Mouse (Mus musculus) granulocyte monocyte progenitor cell, adult 5-6 weeks (primary cell): Measurements from ENCODE around the gene Spry1. TPM values are rescaled to one million over a fixed set of nuclear protein-coding genes. Genes with fewer than 3 reads are reported as not detected.

ENCODE experiments used
- ATAC-seq: replicated peaks from 2 replicates; pipeline ENCODE4 v1.8.0; 2016; ENCODE audit warnings: mild to moderate bottlenecking, moderate TSS enrichment, inconsistent platforms; ENCODE audit not compliant: poor library complexity, severe bottlenecking
- total RNA-seq, 2 experiments: library from RNA; stranded (forward) in 1 of 2; stranded (reverse) in 1 of 2; fragments of 200-712, 200-1000 nt in 1 of 2; fragments of >200 nt in 1 of 2; fragmentation: Nextera tagmentation in 1 of 2; gene quantifications; 2 replicates each; pipeline ENCODE4 v1.2.3; 2014 to 2017

The Spry1 gene
- total RNA-seq, 2 experiments from 2014 or later = 2.1 to 2.6 TPM

DNA sequence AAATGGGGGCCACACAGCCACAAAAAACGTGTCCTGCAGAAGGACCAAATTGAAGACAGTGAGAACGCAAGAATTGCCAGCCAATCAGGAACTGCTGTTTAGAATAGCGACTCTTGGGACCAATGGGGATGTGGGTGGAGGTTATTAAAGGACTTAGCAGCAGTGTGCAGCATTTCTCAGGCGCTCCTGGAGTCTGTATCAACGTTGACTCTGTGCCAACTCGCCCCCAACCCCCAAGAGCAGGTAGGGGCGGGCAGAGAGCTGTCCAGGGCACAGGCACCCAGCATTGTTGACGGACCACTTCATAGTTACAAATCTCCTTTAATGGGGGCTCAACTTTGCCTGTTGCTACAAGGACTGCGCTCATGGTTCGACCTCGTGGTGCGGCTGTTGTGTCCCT is 28.9 kb downstream of the Spry1 start:
- ATAC-seq = no peak

DNA sequence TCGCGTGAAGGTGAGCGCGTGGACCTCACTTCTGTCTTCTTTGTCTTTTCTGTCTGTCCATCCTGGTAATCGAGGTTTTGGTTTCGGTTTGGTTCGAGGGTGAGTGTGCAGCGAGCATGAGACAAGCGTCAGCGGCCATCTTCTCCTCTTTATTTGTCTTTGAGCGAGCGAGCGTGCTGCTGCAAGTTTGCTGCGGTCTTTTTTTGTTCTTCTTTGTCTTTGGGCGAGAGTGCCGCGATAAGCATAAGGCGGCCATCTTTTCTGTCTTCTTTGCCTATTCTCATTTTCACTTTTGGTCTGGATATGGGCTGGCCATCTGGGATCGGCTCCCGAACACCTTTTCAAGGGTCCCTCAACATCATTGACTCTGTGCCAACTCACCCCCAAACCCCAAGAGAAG is 29.4 kb downstream of the Spry1 start:
- no peak for ATAC-seq

DNA sequence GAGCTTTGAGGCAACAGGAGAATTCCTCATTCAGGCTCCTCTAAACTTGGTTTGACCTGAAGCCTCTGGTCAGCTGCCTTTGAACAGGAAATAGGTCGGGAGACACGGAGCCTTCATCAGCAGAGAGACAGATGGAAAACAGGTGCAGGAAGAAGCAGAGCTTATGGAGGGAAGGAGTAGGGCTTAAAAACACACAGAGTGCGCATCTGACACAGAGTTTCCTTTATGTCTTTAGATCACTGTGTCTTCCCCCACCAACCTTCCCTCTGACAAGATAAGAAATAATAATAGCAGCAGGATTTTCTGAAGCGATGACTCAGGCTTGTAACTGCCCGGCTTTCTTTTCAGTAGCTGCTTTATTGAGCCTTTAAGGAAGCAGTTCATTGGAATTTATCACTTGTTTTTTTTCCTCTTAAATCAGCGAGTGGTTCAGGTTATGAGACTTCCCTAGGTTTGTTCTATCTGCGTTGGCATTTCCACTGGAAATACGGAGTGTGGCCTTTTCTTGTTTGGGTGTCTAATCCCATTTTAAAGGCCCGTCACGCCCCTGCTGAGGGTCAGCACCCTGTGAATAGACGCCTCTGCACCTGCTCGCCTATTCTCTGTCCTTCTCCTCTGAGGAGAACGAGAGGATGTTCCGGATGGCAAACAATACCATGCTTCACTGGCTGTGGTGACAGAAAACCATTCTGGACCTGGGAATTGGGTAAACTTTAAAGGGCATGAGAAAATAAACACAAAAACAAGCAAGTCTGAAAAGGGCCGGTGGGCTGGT is 32.7 kb downstream of the Spry1 start:
- no peak for ATAC-seq

DNA sequence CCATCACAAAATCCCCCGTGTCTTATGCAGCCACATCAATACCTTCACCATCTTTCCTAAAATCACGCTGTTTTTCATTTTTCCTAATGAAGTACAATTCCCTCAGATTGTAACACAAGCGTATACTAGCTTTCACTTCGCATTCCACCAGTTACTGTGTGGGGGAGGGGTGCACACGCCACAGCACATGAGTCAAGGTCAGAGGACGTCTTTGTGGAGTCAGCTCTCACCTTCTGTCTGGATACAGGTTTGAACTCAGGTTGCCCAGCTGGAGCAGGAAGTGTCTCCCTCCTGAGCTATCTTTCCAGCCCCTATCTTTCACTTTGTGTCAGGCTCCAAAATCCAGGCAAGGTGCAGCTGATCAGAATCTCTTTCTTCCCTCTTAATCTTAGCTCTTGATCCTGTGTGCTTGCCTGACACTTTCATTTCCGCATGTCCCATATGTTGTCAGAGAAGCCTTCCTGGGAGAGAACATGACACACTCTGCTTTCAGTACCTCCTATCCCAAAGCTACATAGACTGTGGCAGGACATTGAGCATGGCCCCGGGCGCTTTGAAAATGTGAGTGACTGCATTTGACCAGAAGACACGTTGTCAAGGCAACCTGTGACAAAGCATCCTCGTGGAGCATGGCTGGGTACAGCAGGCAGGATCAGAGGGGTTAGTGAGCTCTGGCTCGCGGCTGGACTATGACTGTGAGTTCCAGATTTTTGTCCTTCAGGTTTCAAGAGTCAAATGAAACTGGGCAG is 33.9 kb downstream of the Spry1 start:
- ATAC-seq = peak; percentile 54

DNA sequence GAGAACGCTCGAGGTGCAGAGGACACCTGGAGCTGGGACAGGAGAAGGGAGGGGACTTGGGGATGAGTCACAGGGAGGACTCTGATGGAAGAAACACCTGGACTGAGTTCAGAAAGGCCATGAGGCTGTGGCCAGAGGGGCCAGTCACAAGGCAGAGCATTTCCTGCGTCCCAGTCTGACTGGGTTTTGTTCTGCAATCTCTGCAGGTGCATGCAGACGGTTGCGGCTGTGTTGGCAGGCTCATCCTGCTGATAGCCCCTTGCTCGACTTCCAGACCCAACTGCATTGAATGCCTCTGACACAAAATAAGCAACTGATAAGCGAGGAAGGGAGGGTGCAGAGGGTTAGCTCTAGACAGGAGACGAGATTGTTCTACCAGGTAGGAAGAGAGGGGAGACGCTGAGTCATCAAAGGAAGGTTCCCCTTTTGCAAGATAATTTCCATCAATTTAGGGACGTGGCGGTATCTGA is 35.3 kb downstream of the Spry1 start:
- peak; percentile 78 for ATAC-seq

DNA sequence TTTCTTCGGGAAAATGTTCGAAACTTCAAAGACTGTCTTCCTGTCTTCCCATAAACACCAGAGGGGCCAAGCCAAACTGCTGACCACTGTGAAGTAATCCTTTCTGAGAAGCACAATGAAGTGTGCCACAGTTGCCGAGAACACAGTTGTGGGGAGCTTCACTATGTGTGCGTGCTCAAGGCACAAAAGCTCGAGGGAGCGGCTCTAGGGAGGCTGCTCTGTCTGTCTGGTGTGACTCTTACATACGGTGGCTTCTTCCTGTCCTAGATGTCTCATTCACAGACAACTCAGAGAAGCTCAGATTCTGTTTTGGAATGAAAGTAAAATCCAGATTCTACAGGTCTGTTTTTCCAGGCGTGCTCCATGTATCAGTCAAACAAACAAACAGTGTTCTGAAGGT is 36.5 kb downstream of the Spry1 start:
- ATAC-seq = no peak

DNA sequence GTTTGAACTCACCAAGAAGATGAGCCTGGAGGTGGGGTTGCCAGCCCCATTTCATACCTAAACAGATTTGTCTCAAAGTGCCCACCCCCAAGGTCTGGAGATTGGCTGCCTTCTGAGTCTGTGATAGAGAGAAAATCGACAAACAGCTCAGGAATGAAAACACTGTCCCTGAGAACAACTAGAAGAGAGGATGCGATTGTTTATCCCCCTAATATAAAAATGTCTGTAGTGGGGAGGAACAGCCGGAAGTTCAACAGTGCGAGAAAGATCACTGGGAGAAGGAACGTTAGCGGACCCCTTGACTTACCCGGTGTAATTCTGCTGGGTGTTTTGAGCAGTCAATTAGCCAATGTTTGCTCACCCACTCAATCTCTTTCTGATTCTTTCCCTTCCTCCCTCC is 46.5 kb downstream of the Spry1 start:
- ATAC-seq = no peak

DNA sequence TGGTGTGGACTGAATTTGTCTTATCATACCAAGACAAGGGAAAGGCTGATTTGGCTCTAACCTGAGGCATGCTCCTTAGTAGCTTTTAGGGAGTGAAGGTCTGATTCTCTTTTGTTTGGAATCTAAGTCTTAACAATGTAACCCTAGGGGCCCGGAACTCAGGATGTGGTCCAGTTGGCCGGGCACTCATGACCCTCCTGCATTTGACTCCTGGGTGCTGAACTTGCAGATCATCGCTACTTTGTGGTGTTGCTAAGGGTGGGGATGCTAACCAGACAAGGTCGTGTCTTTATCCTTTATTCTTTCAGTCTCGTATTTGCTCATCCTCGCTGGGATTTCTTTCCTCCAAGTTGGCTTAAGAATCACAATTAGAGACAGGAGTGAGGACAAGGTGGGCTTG is 47.0 kb downstream of the Spry1 start:
- no peak for ATAC-seq

DNA sequence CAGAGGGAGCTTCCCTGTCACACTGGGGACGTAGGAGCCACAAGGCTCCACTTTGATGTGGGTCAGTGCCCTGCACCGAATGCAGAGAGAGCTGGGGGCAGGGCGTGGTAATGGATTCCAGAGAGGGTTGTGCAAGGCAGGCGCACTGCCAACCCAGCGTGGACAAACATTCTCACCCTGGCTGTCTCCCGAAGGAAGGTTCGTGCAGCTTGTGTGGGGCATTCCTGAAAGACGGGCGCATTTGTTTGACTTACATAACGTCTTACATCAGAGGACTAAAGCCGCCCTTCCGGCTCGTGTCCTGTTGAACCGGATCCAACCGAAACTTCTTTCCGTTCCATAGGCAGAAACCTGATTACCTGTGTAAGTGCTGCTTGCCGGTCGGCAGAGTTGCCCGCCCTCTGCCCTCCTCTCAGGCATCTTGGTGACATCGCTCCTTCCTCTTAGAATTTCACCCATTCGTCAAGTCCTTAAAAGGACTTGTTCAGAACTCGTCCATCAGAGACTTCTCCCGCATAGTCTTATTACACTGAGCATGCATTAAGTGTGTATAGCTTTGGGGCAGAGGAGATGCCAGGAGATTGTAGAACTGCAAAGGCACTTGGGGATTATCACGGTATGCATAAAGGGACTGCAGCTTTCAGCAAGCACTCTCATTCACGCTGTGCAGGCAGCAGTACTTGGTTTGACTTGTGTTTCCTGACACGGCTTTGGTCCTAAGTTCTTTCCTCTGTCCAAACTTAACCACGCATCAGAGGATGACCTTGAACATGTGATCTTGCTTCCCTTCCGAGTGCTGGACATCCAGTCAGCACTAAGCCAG is 47.6 kb downstream of the Spry1 start:
- ATAC-seq = peak; percentile 61

DNA sequence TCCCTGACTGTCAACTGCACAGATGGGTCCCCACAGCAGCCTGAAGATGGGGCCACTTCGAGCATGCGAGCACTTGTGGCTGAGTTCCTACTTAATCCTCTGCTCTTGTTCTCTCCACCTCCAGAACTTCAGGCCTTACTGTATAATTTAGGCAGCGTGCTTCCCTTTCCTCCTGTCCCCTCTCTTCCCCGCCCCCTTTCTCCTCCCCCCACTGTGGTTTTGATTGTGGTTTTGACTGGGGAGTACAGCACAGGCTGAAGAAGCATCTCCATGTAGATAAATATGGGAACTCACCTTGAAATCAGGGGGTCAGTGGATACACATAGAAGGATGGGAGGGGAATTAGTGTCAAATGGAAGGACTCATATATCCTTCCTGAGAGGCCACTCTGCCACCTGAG is 53.2 kb downstream of the Spry1 start:
- ATAC-seq = peak; percentile 68

DNA sequence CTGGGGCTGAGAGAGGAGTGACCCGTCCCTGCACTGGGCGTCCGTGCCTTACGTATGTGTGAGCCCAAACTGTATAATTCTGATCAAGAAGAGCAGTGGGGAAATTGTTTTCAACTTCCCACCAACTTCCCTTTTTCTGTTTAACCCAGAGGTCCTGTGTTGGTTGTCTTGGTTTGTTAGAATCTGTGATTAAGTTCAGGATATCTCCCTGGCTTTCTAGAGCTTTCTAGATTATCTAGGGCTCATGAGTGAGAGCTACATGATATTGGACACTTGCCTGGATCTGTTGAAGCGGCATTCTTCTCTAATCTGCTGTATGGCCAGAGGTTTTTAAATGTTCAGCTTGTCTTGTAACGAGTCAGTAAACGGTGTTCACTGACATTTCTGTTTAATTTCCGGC is 53.8 kb downstream of the Spry1 start:
- peak; percentile 86 for ATAC-seq

Other genes with a start within 250 kb of the Spry1 start
- 30.6 and 64.1 TPM in 2 replicates for gene Spata5, start 220.1 kb upstream of the Spry1 start, total RNA-seq (2014; fragmentation: Nextera tagmentation)
- gene Spata5, start 220.1 kb upstream of the Spry1 start, total RNA-seq (2017) = 116 and 141 TPM in 2 replicates
- gene Nudt6, start 219.7 kb upstream of the Spry1 start, total RNA-seq (2014; fragmentation: Nextera tagmentation) = 17.3 and 19.0 TPM in 2 replicates
- gene Nudt6, start 219.7 kb upstream of the Spry1 start, total RNA-seq (2017) = 13.4 and 27.7 TPM in 2 replicates
- not detected in 2 replicates for gene Gm5148, start 84.5 kb downstream of the Spry1 start, total RNA-seq (2014; fragmentation: Nextera tagmentation)
- 14.9 and 28.1 TPM in 2 replicates for gene Gm5148, start 84.5 kb downstream of the Spry1 start, total RNA-seq (2017)